Mouse (Mus musculus) bone marrow macrophage, adult 2 months (primary cell): Measurements from ENCODE around the gene Cbl. TPM values are rescaled to one million over a fixed set of nuclear protein-coding genes. Genes with fewer than 3 reads are reported as not detected.

Experiments
- H3K27ac ChIP-seq: 2 replicates; pipeline ENCODE4 v1.5.1; 2012; ENCODE audit warnings: low read depth, low read length; ENCODE audit not compliant: insufficient read depth
- H3K4me1 ChIP-seq: 2 replicates; pipeline ENCODE4 v1.6.1; 2012; ENCODE audit warnings: low read length; ENCODE audit not compliant: control insufficient read depth, insufficient read depth
- H3K4me3 ChIP-seq: 2 replicates; pipeline ENCODE4 v1.5.1; 2012; ENCODE audit warnings: mild to moderate bottlenecking, low read length, moderate library complexity; ENCODE audit not compliant: insufficient read depth
- CTCF ChIP-seq: IDR thresholded peaks from 2 replicates; pipeline ENCODE4 v1.5.1; 2012; ENCODE audit warnings: low read depth, mild to moderate bottlenecking, low read length, moderate library complexity
- POLR2A ChIP-seq: IDR thresholded peaks from 2 replicates; pipeline ENCODE4 v1.6.1; 2012; ENCODE audit warnings: mild to moderate bottlenecking, low read depth, low read length, borderline replicate concordance
- polyA plus RNA-seq: library from polyadenylated mRNA; stranded (reverse); fragments of >200 nt; gene quantifications from 2 replicates; pipeline ENCODE4 v1.2.4, GENCODE M21; 2012; ENCODE audit not compliant: missing spikeins, insufficient read depth, insufficient read length

Gene Cbl
- polyA plus RNA-seq, 1 experiment: 143 TPM

DNA sequence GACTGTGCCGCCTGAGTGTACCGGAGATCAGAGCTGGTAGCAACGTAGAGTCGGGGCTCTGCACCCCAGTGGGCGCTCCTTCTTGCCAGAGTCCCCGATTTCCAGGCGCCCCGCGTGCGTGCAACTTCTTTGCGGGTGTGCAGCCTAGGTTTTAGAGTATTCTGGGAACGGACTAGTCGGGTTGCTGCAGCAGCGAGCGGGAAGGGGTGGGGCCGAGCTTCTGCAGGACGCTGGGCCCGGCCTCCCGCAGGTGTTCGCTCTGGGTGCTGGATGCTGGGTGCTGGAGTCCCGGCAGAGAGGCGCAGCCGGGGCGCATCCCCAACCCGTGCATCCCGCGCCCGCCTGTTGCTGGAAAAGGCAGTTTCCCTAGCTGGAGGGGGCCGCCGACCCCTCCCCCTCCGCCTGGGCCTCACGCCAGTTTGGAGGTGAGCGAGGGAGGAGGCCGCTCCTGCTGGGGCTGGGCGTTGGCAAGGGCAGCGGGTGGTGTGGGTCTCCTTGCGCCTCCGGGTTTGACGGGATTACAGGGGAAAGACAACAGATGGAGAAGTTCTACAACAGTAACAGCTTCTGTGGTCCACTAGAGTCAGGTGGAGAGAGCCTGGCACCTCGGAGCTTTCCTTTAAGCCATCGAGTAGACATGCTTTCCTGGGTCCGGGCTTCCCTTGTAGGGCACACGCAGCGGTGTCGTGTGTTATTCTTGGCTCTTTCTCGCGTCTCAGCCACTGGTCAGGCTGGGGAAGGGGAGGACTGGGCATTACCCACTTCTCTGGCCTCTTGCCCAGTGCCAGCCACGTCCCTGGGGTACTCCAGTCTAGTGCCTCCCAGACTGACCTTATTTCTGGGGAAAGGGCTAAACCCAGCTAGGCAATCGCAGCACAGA is 98.8 kb downstream of the Cbl start:
- Histone ChIP-seq H3K4me1 (peaks cover 8% of the 10 kb centered on the region), H3K4me3 (peak overlapping the region; percentile 55), H3K27ac (no peak overlapping the region)
- TF ChIP-seq CTCF (no peak), POLR2A (no peak)

- Histone ChIP-seq H3K27ac (no peak within 1 kb of the TSS), H3K4me1 (peaks cover 14% of the 10 kb centered on the region), H3K4me3 (peak within 1 kb of the TSS; percentile 55)
- TF ChIP-seq CTCF (no peak), POLR2A (no peak)
Measured at GRCm38 (mm10) chr9:44134101-44134850, 99.6 kb downstream of the Cbl start, which contains the start of gene Mcam. Mcam (plus strand) TSS chr9:44134469.

DNA sequence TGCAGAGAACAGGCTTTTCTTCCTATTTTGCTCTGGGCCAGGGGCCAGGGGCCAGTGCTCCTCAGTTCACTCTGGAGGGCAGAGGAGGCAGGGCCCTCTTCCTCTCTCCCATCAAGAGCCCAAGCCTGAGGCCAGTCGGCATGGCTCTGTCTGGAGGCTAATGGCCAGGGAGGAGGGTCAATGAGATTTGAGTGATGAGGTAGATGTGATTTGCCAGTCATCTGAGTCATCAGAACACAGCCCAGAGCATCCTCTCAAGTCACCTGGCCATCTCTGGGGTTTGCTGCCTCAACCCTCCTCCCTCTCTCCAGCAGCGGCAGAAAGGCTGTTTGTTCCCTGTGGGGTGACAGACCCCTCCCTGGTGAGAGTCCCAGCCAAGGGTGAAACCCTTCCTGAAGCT is 100.6 kb downstream of the Cbl start:
- H3K4me1 ChIP-seq: peaks cover 20% of the 10 kb centered on the region
- H3K27ac ChIP-seq: no peak overlapping the region
- no peak for TF ChIP-seq POLR2A
- no peak for TF ChIP-seq CTCF
- no peak overlapping the region for H3K4me3 ChIP-seq

DNA sequence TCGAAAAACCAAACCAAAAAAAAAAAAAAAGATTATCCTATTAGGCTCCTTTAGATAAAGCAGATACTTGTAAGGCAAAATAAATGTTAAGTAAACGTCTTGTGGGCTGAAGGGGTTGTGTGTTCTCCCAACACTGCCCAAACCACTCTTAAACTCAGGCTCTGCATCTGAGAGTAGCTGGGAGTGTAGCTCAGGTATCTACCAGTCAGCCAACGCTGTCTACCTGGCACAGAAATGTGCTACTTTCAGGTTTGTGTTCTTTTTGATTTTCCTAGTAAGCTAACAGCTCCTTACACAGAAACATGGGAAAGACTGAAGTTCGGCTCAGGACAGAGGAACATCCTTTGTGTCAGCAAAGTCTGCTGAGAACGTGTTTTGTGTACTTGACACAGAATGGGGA is 101.6 kb downstream of the Cbl start:
- no peak overlapping the region for H3K4me3 ChIP-seq
- no peak overlapping the region for H3K27ac ChIP-seq
- peaks cover 19% of the 10 kb centered on the region for H3K4me1 ChIP-seq
- TF ChIP-seq CTCF: no peak
- no peak for TF ChIP-seq POLR2A

- H3K4me1 ChIP-seq: peaks cover 26% of the 10 kb centered on the region
- H3K27ac ChIP-seq: no peak overlapping the region
- TF ChIP-seq POLR2A (no peak), CTCF (no peak)
- H3K4me3 ChIP-seq: no peak overlapping the region
Measured at GRCm38 (mm10) chr9:44131276-44131590, 102.6 kb downstream of the Cbl start.

DNA sequence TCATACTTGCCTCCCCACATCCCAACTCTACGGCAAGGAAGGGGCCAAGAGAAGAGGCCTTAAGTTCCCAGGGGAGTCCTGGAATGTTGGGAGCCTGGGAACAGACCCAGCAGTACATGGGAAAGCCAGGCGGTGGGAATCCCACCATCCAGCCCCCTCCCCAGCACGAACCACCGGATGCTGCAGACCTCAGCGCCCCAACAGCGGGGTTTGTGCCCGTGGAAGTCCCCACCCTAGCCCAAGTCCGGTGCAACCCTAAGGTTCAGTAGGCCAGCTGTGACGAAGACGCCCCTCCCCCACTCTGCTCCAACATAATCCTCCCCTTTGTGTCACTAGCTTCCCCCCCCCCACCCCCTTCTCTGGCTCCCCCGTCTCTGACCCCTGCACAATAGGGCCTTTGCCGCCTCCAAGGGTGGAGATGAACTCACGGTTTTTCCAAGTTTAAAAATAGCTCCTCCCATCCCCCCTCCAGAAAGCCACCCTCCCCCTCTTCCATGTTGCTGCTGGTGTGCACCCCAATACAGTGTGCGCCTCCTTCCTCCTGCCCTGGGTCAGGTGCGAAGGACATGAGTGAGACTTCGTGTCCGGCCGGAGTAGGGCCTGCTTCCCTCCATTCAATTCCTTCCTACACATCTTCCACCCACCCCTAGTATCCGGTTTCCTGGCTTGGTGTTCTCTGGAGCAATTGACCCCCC is 103.1 kb downstream of the Cbl start:
- no peak overlapping the region for H3K27ac ChIP-seq
- TF ChIP-seq CTCF (no peak), POLR2A (no peak)
- peak overlapping the region; percentile 45 for H3K4me3 ChIP-seq
- H3K4me1 ChIP-seq: peaks cover 27% of the 10 kb centered on the region

DNA sequence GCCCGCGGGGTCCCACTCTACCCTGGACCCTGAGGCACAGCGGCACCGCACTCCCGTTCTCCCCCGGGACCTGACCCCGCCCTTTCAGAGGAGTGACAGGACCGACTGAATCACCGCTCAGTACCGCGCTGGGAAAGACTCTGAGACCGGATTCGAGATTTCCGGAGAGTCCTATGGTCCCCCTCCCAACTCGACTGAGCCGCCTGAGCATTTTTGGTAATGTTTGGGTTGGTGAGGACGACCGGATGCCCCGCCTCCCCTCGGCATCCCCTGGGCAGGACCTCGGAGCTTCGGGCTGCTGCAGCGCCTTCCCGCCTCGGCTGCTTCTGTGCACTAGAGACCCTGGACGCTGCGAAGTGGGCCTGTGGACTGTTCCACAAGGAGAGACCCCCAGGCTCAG is 103.8 kb downstream of the Cbl start:
- TF ChIP-seq POLR2A (no peak), CTCF (no peak)
- Histone ChIP-seq H3K27ac (no peak overlapping the region), H3K4me1 (peaks cover 27% of the 10 kb centered on the region), H3K4me3 (peak overlapping the region; percentile 45)

DNA sequence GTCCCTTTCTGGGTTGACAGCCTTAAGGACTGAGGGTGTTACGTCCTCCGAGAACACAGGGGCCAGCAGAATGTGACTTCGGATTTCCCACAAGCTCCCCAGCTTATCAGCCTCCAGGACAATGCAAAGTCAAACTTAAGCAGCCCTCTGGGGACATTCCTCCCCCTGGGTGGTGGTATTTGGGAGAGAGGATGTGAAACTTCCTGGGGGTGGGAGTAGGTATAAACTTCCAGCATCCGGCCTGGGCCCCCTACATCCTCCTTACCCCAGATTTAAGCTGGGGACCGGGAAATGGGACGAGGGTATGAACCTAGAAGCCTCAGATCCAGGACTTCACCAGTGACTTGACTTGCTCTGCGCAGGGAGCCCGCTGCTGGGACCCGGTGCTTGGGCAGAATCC is 104.2 kb downstream of the Cbl start:
- H3K4me3 ChIP-seq: peak overlapping the region; percentile 45
- peaks cover 27% of the 10 kb centered on the region for H3K4me1 ChIP-seq
- no peak for TF ChIP-seq CTCF
- TF ChIP-seq POLR2A: no peak
- no peak overlapping the region for H3K27ac ChIP-seq

- Histone ChIP-seq H3K4me1 (peaks cover 27% of the 10 kb centered on the region), H3K27ac (no peak overlapping the region)
- TF ChIP-seq CTCF (no peak), POLR2A (no peak)
Measured at GRCm38 (mm10) chr9:44127351-44127801, 106.5 kb downstream of the Cbl start.

GRCm38 (mm10) chr9:44126746-44127145 is 107.1 kb downstream of the Cbl start:
- Histone ChIP-seq H3K27ac (no peak overlapping the region), H3K4me3 (no peak overlapping the region), H3K4me1 (peaks cover 27% of the 10 kb centered on the region)
- TF ChIP-seq CTCF (no peak), POLR2A (no peak)

More at GRCm38 (mm10) chr9:44127351-44127801, 106.5 kb downstream of the Cbl start:
- H3K4me3 ChIP-seq: no peak overlapping the region
